ENCODE assay signal across 9 mouse cellular contexts in genomic region chr1:39947179-39947578, GRCm38 (mm10). TPM values are rescaled to one million over a fixed set of nuclear protein-coding genes. Genes with fewer than 3 reads are reported as not detected.
DNase-seq lines count a peak whose midpoint lies in the region; ATAC-seq and TF ChIP-seq lines count a peak whose summit lies in the region.
"Had no signal": no experiment of that assay in that cellular context is flagged by ENCODE, and none has a peak within 500 bp of the region (broad histone marks: within the 10 kb centered on the region; RNA-seq: fewer than 3 reads in every experiment).

No protein-coding gene starts in this region.

- no peak overlapping the region for H3K9ac ChIP-seq in hindbrain, embryonic 12.5 days
- no peak overlapping the region for H3K9ac ChIP-seq in midbrain, embryonic 16.5 days (ENCODE audit: low read depth, low read length)
- H3K9ac ChIP-seq: lung, embryonic 15.5 days had no signal

- no peak for DNase-seq in gastrocnemius, adult 2 months
- no peak for DNase-seq in gastrocnemius, postnatal 10 days
- DNase-seq in cerebellum, adult 9-11 months, result peak; percentile 74
- no peak for DNase-seq in adrenal gland, postnatal 36 days
- no peak for DNase-seq in urinary bladder, postnatal 36 days (ENCODE audit: low spot score in 2 of 2)

- no peak for TF ChIP-seq CTCF in gastrocnemius, adult 2 months (IDR thresholded peaks at IDR 0.05)

- H3K27me3 ChIP-seq in hindbrain, embryonic 12.5 days, result no peaks in the 10 kb centered on the region
- H3K27me3 ChIP-seq in midbrain, embryonic 16.5 days (ENCODE audit: control insufficient read depth, insufficient read depth, low read depth, low read length), result no peaks in the 10 kb centered on the region
- H3K27me3 ChIP-seq: lung, embryonic 15.5 days had no signal

- H3K9me3 ChIP-seq in hindbrain, embryonic 12.5 days (replicated peaks), result no peaks in the 10 kb centered on the region
- no peaks in the 10 kb centered on the region for H3K9me3 ChIP-seq in midbrain, embryonic 16.5 days (replicated peaks; ENCODE audit: control insufficient read depth, low read length, poor library complexity, severe bottlenecking)
- H3K9me3 ChIP-seq: lung, embryonic 15.5 days had no signal

- no peak overlapping the region for H3K4me2 ChIP-seq in hindbrain, embryonic 12.5 days (replicated peaks)
- H3K4me2 ChIP-seq in midbrain, embryonic 16.5 days (ENCODE audit: low read length), result 0 out of 2 replicates have a peak overlapping the region, but pooled peaks have one; percentile 12
- H3K4me2 ChIP-seq: lung, embryonic 15.5 days had no signal

- no peaks in the 10 kb centered on the region for H3K36me3 ChIP-seq in hindbrain, embryonic 12.5 days
- no peaks in the 10 kb centered on the region for H3K36me3 ChIP-seq in midbrain, embryonic 16.5 days (ENCODE audit: control insufficient read depth, insufficient read depth, low read length)
- H3K36me3 ChIP-seq: lung, embryonic 15.5 days had no signal

- peaks cover 92% of the 10 kb centered on the region for H3K4me1 ChIP-seq in hindbrain, embryonic 12.5 days
- H3K4me1 ChIP-seq in midbrain, embryonic 16.5 days (ENCODE audit: control insufficient read depth, insufficient read depth, low read length), result peaks cover 88% of the 10 kb centered on the region

- H3K4me3 ChIP-seq in gastrocnemius, adult 2 months, result no peak overlapping the region
- no peak overlapping the region for H3K4me3 ChIP-seq in hindbrain, embryonic 12.5 days
- no peak overlapping the region for H3K4me3 ChIP-seq in midbrain, embryonic 16.5 days (ENCODE audit: low read depth, low read length)
- H3K4me3 ChIP-seq: lung, embryonic 15.5 days had no signal

- intact Hi-C loops in gastrocnemius, adult 2 months (cut with DNase I), result no loop called here

- WGBS in hindbrain, embryonic 12.5 days, result 53% methylated on average over 6 of the region's 6 CpGs
- 46% methylated on average over 6 of the region's 6 CpGs for WGBS in midbrain, embryonic 16.5 days

- 0 out of 2 replicates have a peak overlapping the region, but pooled peaks have one; percentile 17 for H3K27ac ChIP-seq in gastrocnemius, adult 2 months
- H3K27ac ChIP-seq in hindbrain, embryonic 12.5 days, result peak overlapping the region; percentile 87
- H3K27ac ChIP-seq in midbrain, embryonic 16.5 days (ENCODE audit: low read length), result peak overlapping the region; percentile 68

- ATAC-seq in hindbrain, embryonic 12.5 days (ENCODE audit: low FRiP score), result no peak
- ATAC-seq in midbrain, embryonic 16.5 days, result no peak
- no peak for ATAC-seq in megakaryocyte-erythroid progenitor cell, adult 5-6 weeks (replicated peaks; ENCODE audit: low FRiP score, low TSS enrichment, poor library complexity, severe bottlenecking)

RNA-seq across cellular contexts. Expression of gene Map4k4, which starts 46.5 kb away (rescaled TPM):
- total RNA-seq in gastrocnemius, adult 2 months (2021), result 10 to 100 TPM; 23.2 to 28.3 TPM
- total RNA-seq in gastrocnemius, postnatal 10 days (2021), result 100 to 1,000 TPM in 1 of 2 experiments, 10 to 100 TPM in 1; 87.8 to 121 TPM
- 65.6 and 66.2 TPM in 2 replicates for polyA plus RNA-seq in hindbrain, embryonic 12.5 days (2016; fragmentation: Nextera tagmentation; extraction: Ambion mirVana)
- 31.4 and 38.4 TPM in 2 replicates for polyA plus RNA-seq in midbrain, embryonic 16.5 days (2015; fragmentation: Nextera tagmentation; extraction: Ambion mirVana)
- total RNA-seq in adrenal gland, postnatal 36 days (2021), result 100 to 1,000 TPM in 1 of 2 experiments, 10 to 100 TPM in 1; 93.6 to 114 TPM
- 20.4 and 29.0 TPM in 2 replicates for total RNA-seq in megakaryocyte-erythroid progenitor cell, adult 5-6 weeks (2014; fragmentation: Nextera tagmentation)
- total RNA-seq in megakaryocyte-erythroid progenitor cell, adult 5-6 weeks (2017), result 29.6 and 49.0 TPM in 2 replicates

Comparison
In these comparisons a context has a peak if more than half of its experiments do, and no peak if none do; other contexts are left out.
1. H3K27ac ChIP-seq: peak in every context shown above with its lines; median percentile 87 in hindbrain, embryonic 12.5 days; 68 in midbrain, embryonic 16.5 days; 17 in gastrocnemius, adult 2 months.